Mouse (Mus musculus) intestine, embryonic 16.5 days (tissue): ENCODE measurements around the gene Eif3k. TPM values are rescaled to one million over a fixed set of nuclear protein-coding genes. Genes with fewer than 3 reads are reported as not detected.

Experiments used
- ATAC-seq: fragments of 200-750 bp; cut with Nextera tagmentation; 2 replicates; pipeline ENCODE4 v1.8.0; 2017; ENCODE audit warnings: moderate TSS enrichment, moderate library complexity
- H3K27ac ChIP-seq: fragments of 300-500 bp; sonication (generic); 2 replicates; pipeline ENCODE4 v1.5.1; 2014; ENCODE audit warnings: mild to moderate bottlenecking, low read length
- H3K27me3 ChIP-seq: fragments of 300-500 bp; sonication (generic); replicated peaks from 2 replicates; pipeline ENCODE4 v1.6.1; 2014; ENCODE audit warnings: low read length, control low read depth, mixed read lengths; ENCODE audit not compliant: control insufficient read depth, insufficient read depth
- H3K36me3 ChIP-seq: fragments of 300-500 bp; sonication (generic); 2 replicates; pipeline ENCODE4 v1.6.1; 2014; ENCODE audit warnings: low read length, control low read depth; ENCODE audit not compliant: control insufficient read depth, insufficient read depth
- H3K4me1 ChIP-seq: fragments of 300-500 bp; sonication (generic); 2 replicates; pipeline ENCODE4 v1.6.1; 2014; ENCODE audit warnings: low read length, control low read depth, mixed read lengths; ENCODE audit not compliant: control insufficient read depth, insufficient read depth
- H3K4me2 ChIP-seq: fragments of 300-500 bp; sonication (generic); 2 replicates; pipeline ENCODE4 v1.6.1; 2014; ENCODE audit warnings: low read depth, low read length, control low read depth
- H3K4me3 ChIP-seq: fragments of 300-500 bp; sonication (generic); 2 replicates; pipeline ENCODE4 v1.5.1; 2014; ENCODE audit warnings: mild to moderate bottlenecking, low read length
- H3K9ac ChIP-seq: fragments of 300-500 bp; sonication (generic); 2 replicates; pipeline ENCODE4 v1.6.1; 2014; ENCODE audit warnings: low read depth, low read length
- H3K9me3 ChIP-seq: fragments of 300-500 bp; sonication (generic); 2 replicates; pipeline ENCODE4 v1.6.1; 2016; ENCODE audit warnings: low read length, control low read depth; ENCODE audit not compliant: control insufficient read depth
- WGBS: fragments of 180-500 bp; shearing (Covaris S2); extraction: QIAGEN DNeasy Blood & Tissue Kit; methylation state at CpG from one replicate; pipeline ENCODE4 v1.1.7; 2014; 5-methylcytosine and 5-hydroxymethylcytosine counted together
- polyA plus RNA-seq: library from polyadenylated mRNA; unstranded; fragments of >200 nt; fragmentation: Nextera tagmentation; extraction: Ambion mirVana; gene quantifications from 2 replicates; pipeline ENCODE4 v1.2.1, GENCODE M21; 2015

Gene Eif3k
- polyA plus RNA-seq, 1 experiment from 2014 or later: 362 TPM

GRCm38 (mm10) chr7:28991616-28992015 lies 10.0 kb upstream of the Eif3k start:
- H3K4me1 ChIP-seq: no peaks in the 10 kb centered on the region

DNA sequence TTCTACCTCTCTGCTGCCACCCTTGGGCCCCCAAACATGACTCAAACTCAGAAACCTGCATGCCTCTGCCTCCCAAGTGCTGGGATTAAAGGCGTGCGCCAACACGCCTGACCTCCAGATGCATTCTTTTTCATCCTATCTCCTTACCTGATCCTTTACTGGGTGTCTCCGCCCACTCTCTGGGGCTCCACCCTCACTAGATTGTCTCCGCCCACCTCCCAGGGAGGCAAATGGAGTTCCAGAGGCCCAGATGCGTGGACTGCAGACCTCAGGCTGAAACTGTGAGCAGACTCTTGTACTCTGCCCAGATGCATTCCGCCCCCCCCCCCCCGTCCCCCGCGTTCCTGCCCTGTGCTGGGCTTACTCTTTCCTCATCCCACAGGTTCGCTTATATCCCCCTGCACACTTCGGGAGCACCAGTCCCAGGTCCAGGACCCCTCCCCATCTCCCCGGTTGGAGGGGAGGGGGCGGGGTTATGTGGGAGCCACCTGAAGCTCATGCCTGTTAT lies 9.2 kb upstream of the Eif3k start:
- Histone ChIP-seq H3K9me3 (no peaks in the 10 kb centered on the region), H3K9ac (no peak overlapping the region), H3K27ac (no peak overlapping the region), H3K27me3 (no peaks in the 10 kb centered on the region), H3K4me3 (no peak overlapping the region), H3K4me2 (no peak overlapping the region), H3K4me1 (no peaks in the 10 kb centered on the region), H3K36me3 (no peaks in the 10 kb centered on the region)
- 59% methylated on average over 14 of the region's 14 CpGs for WGBS
- no peak for ATAC-seq

More at GRCm38 (mm10) chr7:28991616-28992015, 10.0 kb upstream of the Eif3k start:
- no peak for ATAC-seq
- H3K27me3 ChIP-seq: no peaks in the 10 kb centered on the region
- WGBS: 70% methylated on average over 5 of the region's 5 CpGs
- H3K4me3 ChIP-seq: no peak overlapping the region
- no peak overlapping the region for H3K9ac ChIP-seq
- H3K36me3 ChIP-seq: no peaks in the 10 kb centered on the region
- H3K9me3 ChIP-seq: no peaks in the 10 kb centered on the region
- H3K27ac ChIP-seq: no peak overlapping the region
- no peak overlapping the region for H3K4me2 ChIP-seq

DNA sequence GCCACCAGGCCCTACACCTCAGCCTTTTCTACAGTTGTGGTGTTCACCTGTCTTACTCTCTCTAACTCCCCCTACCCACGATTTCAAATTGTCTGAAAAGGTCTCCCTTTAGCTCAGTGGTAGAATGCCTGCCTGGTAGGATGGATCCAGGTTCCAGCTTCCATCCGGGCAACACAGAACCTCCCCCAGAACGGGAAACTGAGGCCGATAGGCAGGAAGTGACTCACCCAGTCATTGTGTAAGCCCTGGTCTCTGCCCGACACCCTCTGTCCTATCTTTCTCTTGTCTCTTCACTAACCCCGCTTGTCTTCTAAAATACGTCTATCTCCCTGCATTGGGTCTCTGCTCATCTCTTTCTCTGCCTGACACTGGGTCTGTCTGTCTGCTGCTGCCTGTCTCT lies 3.5 kb upstream of the Eif3k start:
- no peaks in the 10 kb centered on the region for H3K27me3 ChIP-seq
- H3K9ac ChIP-seq: no peak overlapping the region
- no peak overlapping the region for H3K4me3 ChIP-seq
- 89% methylated on average over 7 of the region's 7 CpGs for WGBS
- no peak overlapping the region for H3K27ac ChIP-seq
- H3K4me2 ChIP-seq: no peak overlapping the region
- ATAC-seq: no peak
- peaks cover 8% of the 10 kb centered on the region for H3K4me1 ChIP-seq
- no peaks in the 10 kb centered on the region for H3K36me3 ChIP-seq
- H3K9me3 ChIP-seq: no peaks in the 10 kb centered on the region

- no peaks in the 10 kb centered on the region for H3K27me3 ChIP-seq
- H3K9ac ChIP-seq: no peak overlapping the region
- no peak overlapping the region for H3K4me2 ChIP-seq
- no peak for ATAC-seq
- no peak overlapping the region for H3K27ac ChIP-seq
- WGBS: 92% methylated on average over 1 of the region's 1 CpGs
- H3K4me1 ChIP-seq: peaks cover 8% of the 10 kb centered on the region
- H3K9me3 ChIP-seq: no peaks in the 10 kb centered on the region
- H3K4me3 ChIP-seq: no peak overlapping the region
- no peaks in the 10 kb centered on the region; the same call in 1 of the 2 replicates for H3K36me3 ChIP-seq
These were observed 2.8 kb upstream of the Eif3k start for GRCm38 (mm10) chr7:28984452-28984851.

DNA sequence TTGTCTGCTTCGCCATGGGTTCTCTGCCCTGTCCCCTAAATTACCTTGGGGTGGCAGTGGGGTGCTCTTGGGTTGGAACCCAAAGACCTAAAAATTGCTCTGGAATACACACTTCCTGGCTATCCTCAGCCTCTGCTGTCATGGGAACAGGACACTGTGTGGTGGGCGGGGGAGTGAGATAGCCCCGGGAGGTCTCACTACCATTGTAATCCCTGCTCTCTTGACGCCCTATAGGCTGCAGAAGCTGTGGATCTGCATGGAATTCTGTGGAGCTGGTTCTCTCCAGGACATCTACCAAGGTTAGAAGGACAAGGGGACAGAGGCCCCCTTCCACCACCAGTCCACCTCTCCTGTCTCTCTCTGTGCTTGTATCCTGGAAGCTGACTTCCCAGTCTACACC lies 2.2 kb upstream of the Eif3k start:
- Histone ChIP-seq H3K4me3 (no peak overlapping the region), H3K4me2 (no peak overlapping the region), H3K4me1 (peaks cover 8% of the 10 kb centered on the region), H3K27me3 (no peaks in the 10 kb centered on the region), H3K9me3 (no peaks in the 10 kb centered on the region), H3K36me3 (no peaks in the 10 kb centered on the region; the same call in 1 of the 2 replicates), H3K27ac (no peak overlapping the region), H3K9ac (no peak overlapping the region)
- 77% methylated on average over 4 of the region's 4 CpGs for WGBS
- ATAC-seq: no peak

DNA sequence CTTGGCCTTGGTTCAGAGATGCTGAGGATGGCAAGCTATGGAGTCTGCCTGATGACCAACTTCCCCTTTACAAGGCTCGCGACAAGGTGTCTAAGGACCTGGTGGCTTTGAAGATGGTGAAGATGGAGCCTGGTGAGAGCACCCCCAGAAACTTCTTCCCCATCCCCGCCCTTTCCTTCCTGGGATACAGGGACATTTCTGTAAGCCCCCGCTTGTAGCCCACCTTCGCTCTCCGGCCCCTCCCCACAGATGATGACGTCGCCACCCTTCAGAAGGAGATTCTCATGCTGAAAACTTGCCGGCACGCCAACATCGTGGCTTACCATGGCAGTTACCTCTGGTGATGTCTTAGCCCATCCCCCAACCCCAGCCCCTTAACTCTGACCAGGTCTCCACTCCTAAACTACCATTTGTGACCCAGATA lies 1.5 kb upstream of the Eif3k start:
- Histone ChIP-seq H3K27me3 (no peaks in the 10 kb centered on the region), H3K4me2 (peak overlapping the region; percentile 88; the same call in 1 of the 2 replicates), H3K36me3 (peaks cover 5% of the 10 kb centered on the region; the same call in 1 of the 2 replicates), H3K9ac (0 out of 2 replicates have a peak overlapping the region, but pooled peaks have one; percentile 78), H3K9me3 (no peaks in the 10 kb centered on the region), H3K4me1 (peaks cover 8% of the 10 kb centered on the region), H3K4me3 (no peak overlapping the region), H3K27ac (no peak overlapping the region)
- WGBS: 61% methylated on average over 11 of the region's 11 CpGs
- ATAC-seq: no peak

DNA sequence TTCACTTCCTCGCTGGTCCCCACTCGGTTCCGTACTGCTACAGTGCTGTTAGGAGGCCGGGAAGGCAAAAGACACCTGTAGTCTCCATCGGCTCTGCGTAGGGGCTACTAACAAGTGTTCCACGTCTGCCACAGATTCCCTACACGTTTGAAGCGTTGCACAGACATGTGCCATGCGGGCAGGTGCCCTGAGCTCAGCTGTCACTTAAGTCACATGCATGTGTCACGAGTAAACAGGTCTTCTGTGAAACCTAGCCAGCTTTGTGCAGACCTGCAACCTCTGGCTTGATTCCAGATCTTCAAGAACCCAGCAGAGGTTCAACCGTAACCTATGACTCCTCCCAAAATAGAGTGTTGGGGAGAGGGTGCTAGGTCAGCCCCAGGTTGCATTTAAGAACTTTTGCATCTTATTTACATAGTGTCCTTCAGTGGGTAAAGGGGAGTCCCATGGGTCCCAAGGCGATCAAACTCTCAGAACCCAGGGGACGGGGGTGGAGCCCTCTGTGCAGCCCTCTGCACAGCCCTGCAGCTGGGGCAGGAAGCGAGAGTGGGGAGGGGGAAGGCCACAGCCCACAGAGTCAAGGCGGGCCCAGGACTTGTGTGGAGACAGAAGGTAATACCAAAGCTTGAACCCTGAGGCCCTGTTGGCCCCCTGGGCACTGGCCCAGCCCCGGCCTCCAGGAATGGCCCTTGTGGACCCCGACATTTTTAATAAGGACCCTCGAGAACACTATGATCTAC lies 780 bp upstream of the Eif3k start:
- no peaks in the 10 kb centered on the region for H3K27me3 ChIP-seq
- ATAC-seq: peak; percentile 60
- peak overlapping the region; percentile 90 for H3K27ac ChIP-seq

DNA sequence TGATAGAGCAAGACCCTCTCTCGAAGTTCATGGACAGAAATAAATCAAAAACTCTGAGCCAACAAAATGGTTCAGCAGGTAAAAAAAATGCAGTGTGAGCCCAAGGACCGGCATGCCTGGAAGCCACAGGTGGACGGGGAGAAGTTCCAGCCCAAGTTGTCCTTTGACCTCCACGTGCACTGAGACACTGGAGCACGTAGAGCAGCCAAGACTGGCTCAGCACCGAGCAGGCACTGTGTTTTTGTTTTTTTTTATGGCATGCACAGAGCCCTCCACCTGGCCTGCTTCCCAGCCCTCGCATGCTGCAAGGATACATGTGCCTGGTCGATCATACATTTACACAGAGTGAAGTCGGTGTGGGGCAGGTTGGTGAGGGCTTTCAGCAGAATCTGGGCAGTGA lies 4.1 kb downstream of the Eif3k start:
- Histone ChIP-seq H3K4me1 (peaks cover 5% of the 10 kb centered on the region), H3K27ac (no peak overlapping the region), H3K4me2 (no peak overlapping the region), H3K36me3 (peaks cover 32% of the 10 kb centered on the region), H3K4me3 (no peak overlapping the region), H3K9me3 (no peaks in the 10 kb centered on the region), H3K9ac (no peak overlapping the region), H3K27me3 (no peaks in the 10 kb centered on the region)
- WGBS: 82% methylated on average over 9 of the region's 9 CpGs
- no peak for ATAC-seq

More for the DNA sequence above, 780 bp upstream of the Eif3k start:
- Histone ChIP-seq H3K36me3 (peaks cover 10% of the 10 kb centered on the region), H3K9me3 (no peaks in the 10 kb centered on the region), H3K4me2 (peak overlapping the region; percentile 88), H3K4me1 (peaks cover 8% of the 10 kb centered on the region), H3K9ac (peak overlapping the region; percentile 78), H3K4me3 (peak overlapping the region; percentile 71)
- 11% methylated on average over 19 of the region's 19 CpGs for WGBS

- ATAC-seq: no peak
- Histone ChIP-seq H3K27ac (no peak overlapping the region), H3K4me3 (no peak overlapping the region), H3K9ac (no peak overlapping the region), H3K36me3 (peaks cover 25% of the 10 kb centered on the region), H3K4me2 (no peak overlapping the region), H3K4me1 (peaks cover 15% of the 10 kb centered on the region; the same call in 1 of the 2 replicates), H3K27me3 (no peaks in the 10 kb centered on the region), H3K9me3 (no peaks in the 10 kb centered on the region)
- 80% methylated on average over 8 of the region's 8 CpGs for WGBS
These were observed 8.6 kb downstream of the Eif3k start for GRCm38 (mm10) chr7:28973025-28973424.
